Mouse (Mus musculus) adrenal gland, postnatal 14 days (tissue): ENCODE results near the gene Spata6. TPM values are rescaled to one million over a fixed set of nuclear protein-coding genes. Genes with fewer than 3 reads are reported as not detected.

ENCODE experiments used
- DNase-seq: peaks from one replicate; pipeline ENCODE4 v3.0.0; 2021; ENCODE audit warnings: mixed read lengths
- total RNA-seq: library from RNA; stranded (reverse); gene quantifications from 2 replicates; pipeline ENCODE4 v1.2.3, GENCODE M21; 2021

Spata6 gene
- total RNA-seq, 1 experiment from 2014 or later: 12.2 TPM

GRCm38 (mm10) chr4:111838882-111839281, 119.1 kb downstream of the Spata6 start:
- no peak for DNase-seq

GRCm38 (mm10) chr4:111852626-111853025, 132.8 kb downstream of the Spata6 start:
- no peak for DNase-seq

GRCm38 (mm10) chr4:111866701-111867100, 146.9 kb downstream of the Spata6 start:
- no peak for DNase-seq

- no peak for DNase-seq
Observed at GRCm38 (mm10) chr4:111867743-111868401, 148.1 kb downstream of the Spata6 start.

Other genes starting within 250 kb of the Spata6 start
- gene Slc5a9, start 182.9 kb downstream of the Spata6 start, total RNA-seq: not detected in 2 replicates
- not detected in 2 replicates for gene Skint8, start 199.4 kb downstream of the Spata6 start, total RNA-seq